In the genomic region with DNA sequence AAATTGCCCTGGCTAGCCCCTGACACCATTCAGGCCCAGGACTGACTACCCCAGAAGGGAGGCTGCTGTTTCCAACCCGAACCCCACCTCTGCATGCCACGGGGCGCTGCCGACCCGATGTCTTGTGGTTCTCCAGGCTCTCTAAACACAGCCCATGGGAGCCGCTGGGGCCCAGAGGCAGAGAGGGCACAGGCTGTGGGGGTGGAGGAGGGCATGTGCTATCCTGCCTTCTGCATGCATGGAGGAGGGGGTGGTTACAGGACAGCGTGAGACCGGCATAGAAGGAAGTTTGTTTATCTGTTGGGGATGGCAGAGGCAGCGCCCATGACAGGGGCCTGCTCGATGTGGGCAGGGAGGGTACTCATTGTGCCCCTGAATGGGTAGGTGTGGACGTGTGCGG, we compare ENCODE assay signal across 17 mouse cellular contexts. TPM values are rescaled to one million over a fixed set of nuclear protein-coding genes. Genes with fewer than 3 reads are reported as not detected.
"Had no signal": no experiment of that assay in that cellular context is flagged by ENCODE, and none has a peak within 500 bp of the region (broad histone marks: within the 10 kb centered on the region; RNA-seq: fewer than 3 reads in every experiment).

No protein-coding gene starts in this region.

- H3K9ac ChIP-seq: intestine, embryonic 15.5 days; kidney, embryonic 15.5 days; liver, embryonic 12.5 days; liver, postnatal 0 days; lung, embryonic 15.5 days; midbrain, embryonic 12.5 days had no signal

- H3K4me2 ChIP-seq: intestine, embryonic 15.5 days; kidney, embryonic 15.5 days; liver, embryonic 12.5 days; lung, embryonic 15.5 days; midbrain, embryonic 12.5 days had no signal

- ATAC-seq: intestine, embryonic 15.5 days; liver, embryonic 12.5 days; liver, postnatal 0 days had no signal

- H3K27ac ChIP-seq: intestine, embryonic 15.5 days; kidney, embryonic 15.5 days; liver, embryonic 12.5 days; lung, embryonic 15.5 days; macrophage; midbrain, embryonic 12.5 days had no signal

- H3K4me1 ChIP-seq: midbrain, embryonic 12.5 days had no signal

- H3K36me3 ChIP-seq: intestine, embryonic 15.5 days; kidney, embryonic 15.5 days; liver, embryonic 12.5 days; lung, embryonic 15.5 days; midbrain, embryonic 12.5 days had no signal

- H3K4me3 ChIP-seq: intestine, embryonic 15.5 days; kidney, embryonic 15.5 days; liver, embryonic 12.5 days; lung, embryonic 15.5 days; megakaryocyte, embryonic 14.5 days; midbrain, embryonic 12.5 days had no signal

- H3K27me3 ChIP-seq: intestine, embryonic 15.5 days; kidney, embryonic 15.5 days; lung, embryonic 15.5 days had no signal

- DNase-seq: kidney, adult 18-20 months; kidney, postnatal 25 days; liver, postnatal 0 days; lung, postnatal 14 days; right cerebral cortex, adult 18-20 months; right cerebral cortex, postnatal 25 days; thymus, postnatal 36 days had no signal

- H3K9me3 ChIP-seq: intestine, embryonic 15.5 days; kidney, embryonic 15.5 days; liver, embryonic 12.5 days; lung, embryonic 15.5 days had no signal

RNA-seq across cellular contexts. Expression of a gene that starts 18.0 kb away (rescaled TPM):
- polyA plus RNA-seq: macrophage had no signal

RNA-seq across cellular contexts. Expression of a gene that starts 48.5 kb away (rescaled TPM):
- total RNA-seq: left cerebral cortex, postnatal 36 days; midbrain, postnatal 0 days had no signal
- polyA plus RNA-seq: liver, embryonic 12.5 days; liver, postnatal 0 days; macrophage; midbrain, embryonic 12.5 days; small intestine, adult 2 months had no signal
